Mouse (Mus musculus) limb, embryonic 12.5 days (tissue): ENCODE results near the gene Ppp1r3g. TPM values are rescaled to one million over a fixed set of nuclear protein-coding genes. Genes with fewer than 3 reads are reported as not detected.
A peak's percentile ranks its signal among the peaks of the same experiment; 100 is the strongest.
"Not testable (repeated sequence)": the region's sequence is repeated elsewhere in the genome, so short reads cannot be mapped to it uniquely, and the experiment has no call there.

Experiments used
- ATAC-seq: fragments of 200-750 bp; cut with Nextera tagmentation; 2 replicates; pipeline ENCODE4 v1.8.0; 2017; ENCODE audit warnings: low read depth, moderate TSS enrichment; ENCODE audit not compliant: insufficient number of reproducible peaks, insufficient read depth, low FRiP score, low TSS enrichment
- H3K27ac ChIP-seq: fragments of 300-500 bp; sonication (generic); 2 replicates; pipeline ENCODE4 v1.5.1; 2016; ENCODE audit warnings: mild to moderate bottlenecking, moderate library complexity
- H3K27me3 ChIP-seq: fragments of 300-500 bp; sonication (generic); 2 replicates; pipeline ENCODE4 v1.6.1; 2016; ENCODE audit warnings: mild to moderate bottlenecking, moderate library complexity
- H3K36me3 ChIP-seq: fragments of 300-500 bp; sonication (generic); 2 replicates; pipeline ENCODE4 v1.6.1; 2016; ENCODE audit warnings: mild to moderate bottlenecking, moderate library complexity
- H3K4me1 ChIP-seq: fragments of 300-500 bp; sonication (generic); replicated peaks from 2 replicates; pipeline ENCODE4 v1.6.1; 2016
- H3K4me2 ChIP-seq: fragments of 300-500 bp; sonication (generic); 2 replicates; pipeline ENCODE4 v1.6.1; 2016; ENCODE audit warnings: mild to moderate bottlenecking, moderate library complexity
- H3K4me3 ChIP-seq: fragments of 300-500 bp; sonication (generic); replicated peaks from 2 replicates; pipeline ENCODE4 v1.5.1; 2016; ENCODE audit warnings: mild to moderate bottlenecking
- H3K9ac ChIP-seq: fragments of 300-500 bp; sonication (generic); replicated peaks from 2 replicates; pipeline ENCODE4 v1.6.1; 2016; ENCODE audit warnings: mild to moderate bottlenecking, moderate library complexity
- H3K9me3 ChIP-seq: fragments of 300-500 bp; sonication (generic); 2 replicates; pipeline ENCODE4 v1.6.1; 2016; ENCODE audit warnings: mild to moderate bottlenecking, moderate library complexity
- WGBS: fragments of 180-500 bp; shearing (Covaris S2); methylation state at CpG from one replicate; pipeline ENCODE4 v1.1.7; 2016; 5-methylcytosine and 5-hydroxymethylcytosine counted together
- polyA plus RNA-seq: library from polyadenylated mRNA; unstranded; fragments of >200 nt; fragmentation: Nextera tagmentation; extraction: Ambion mirVana; gene quantifications from 2 replicates; pipeline ENCODE4 v1.2.1, GENCODE M21; 2016

Ppp1r3g gene
- polyA plus RNA-seq, 1 experiment from 2014 or later = 1.6 TPM

DNA sequence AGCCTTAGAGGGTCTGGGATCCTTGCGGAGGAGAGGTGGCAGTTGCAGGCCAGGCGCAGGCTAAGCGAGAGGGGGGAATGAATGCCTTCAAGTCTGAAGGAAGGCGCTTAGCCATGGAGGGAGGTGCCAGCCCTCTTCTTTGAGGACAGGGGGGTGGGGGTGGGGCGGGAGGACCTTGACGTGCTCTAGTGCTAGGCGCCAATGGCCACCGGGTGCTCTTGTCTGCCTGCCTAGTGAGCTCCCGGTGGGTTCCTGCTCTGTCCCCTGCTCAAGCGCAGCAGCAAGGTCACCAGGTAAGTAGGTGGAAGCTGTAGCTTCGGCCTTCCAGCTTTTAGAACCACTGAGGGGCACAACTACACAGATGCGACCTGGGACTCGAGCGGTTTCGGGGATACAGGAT lies 9.1 kb downstream of the Ppp1r3g start:
- H3K9me3 ChIP-seq = no peaks in the 10 kb centered on the region
- peak; percentile 30; the same call in 1 of the 2 replicates for ATAC-seq
- H3K4me3 ChIP-seq = peak overlapping the region; percentile 63
- no peak overlapping the region for H3K27ac ChIP-seq
- 3% methylated on average over 15 of the region's 15 CpGs for WGBS
- H3K36me3 ChIP-seq = no peaks in the 10 kb centered on the region
- H3K4me2 ChIP-seq = peak overlapping the region; percentile 96
- H3K4me1 ChIP-seq = peaks cover 13% of the 10 kb centered on the region
- peak overlapping the region; percentile 67; the same call in 1 of the 2 replicates for H3K9ac ChIP-seq
- H3K27me3 ChIP-seq = peaks cover 33% of the 10 kb centered on the region

DNA sequence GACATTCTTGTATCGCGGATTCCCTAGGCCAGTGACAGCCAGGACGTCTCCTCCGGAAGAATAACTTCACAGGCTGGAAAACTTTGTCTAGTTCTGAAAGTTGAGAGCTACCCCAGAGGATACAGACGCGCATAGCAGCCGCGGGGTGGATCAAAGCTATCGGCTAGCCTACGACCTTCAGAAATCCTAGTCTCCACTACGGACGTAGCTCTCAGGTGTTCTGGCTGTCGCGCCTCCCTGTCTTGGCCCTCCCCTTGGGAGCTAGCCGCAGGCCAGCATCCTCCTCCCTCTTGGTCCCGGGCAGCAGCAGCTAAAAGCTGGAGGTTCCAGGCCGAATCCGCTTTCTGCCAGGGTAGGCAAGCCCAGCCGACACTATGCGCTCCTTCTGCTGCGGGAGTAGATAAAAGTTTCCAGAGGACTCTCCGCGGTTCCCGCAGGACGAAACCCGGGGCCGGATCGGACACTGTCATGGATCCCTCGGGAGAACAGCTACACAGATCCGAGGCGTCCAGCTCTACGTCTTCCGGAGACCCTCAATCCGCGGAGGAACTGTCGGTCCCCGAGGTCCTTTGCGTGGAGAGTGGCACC lies 9.6 kb downstream of the Ppp1r3g start:
- Histone ChIP-seq H3K27ac (no peak overlapping the region), H3K4me1 (peaks cover 13% of the 10 kb centered on the region), H3K4me3 (peak overlapping the region; percentile 63), H3K27me3 (peaks cover 33% of the 10 kb centered on the region), H3K9ac (peak overlapping the region; percentile 67), H3K36me3 (no peaks in the 10 kb centered on the region), H3K9me3 (no peaks in the 10 kb centered on the region), H3K4me2 (peak overlapping the region; percentile 96)
- under 1% methylated on average over 38 of the region's 38 CpGs for WGBS
- peak; percentile 39; the same call in 1 of the 2 replicates for ATAC-seq

DNA sequence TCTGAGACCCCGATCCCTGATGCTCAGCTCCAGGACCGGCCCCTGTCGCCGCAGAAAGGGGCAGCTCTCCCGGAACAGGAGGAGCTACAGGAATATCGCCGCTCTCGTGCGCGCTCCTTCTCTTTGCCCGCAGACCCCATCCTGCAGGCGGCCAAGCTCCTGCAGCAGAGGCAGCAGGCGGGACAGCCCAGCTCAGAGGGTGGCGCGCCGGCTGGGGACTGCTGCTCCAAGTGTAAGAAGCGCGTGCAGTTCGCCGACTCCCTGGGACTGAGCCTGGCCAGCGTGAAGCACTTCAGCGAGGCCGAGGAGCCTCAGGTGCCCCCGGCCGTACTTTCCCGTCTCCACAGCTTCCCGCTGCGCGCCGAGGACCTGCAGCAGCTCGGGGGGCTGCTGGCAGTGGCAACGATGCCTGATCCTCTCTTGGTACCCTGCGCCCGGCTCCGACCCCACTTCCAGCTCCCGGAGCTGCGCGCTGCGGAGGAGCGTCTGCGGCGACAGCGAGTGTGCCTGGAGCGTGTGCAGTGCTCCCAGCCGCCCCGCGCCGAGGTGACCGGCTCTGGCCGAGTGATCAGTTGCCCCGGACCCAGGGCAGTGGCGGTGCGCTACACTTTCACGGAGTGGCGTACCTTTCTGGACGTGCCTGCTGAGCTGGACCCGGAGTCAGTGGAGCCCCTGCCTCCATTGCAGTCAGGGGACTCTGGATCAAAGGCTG lies 10.2 kb downstream of the Ppp1r3g start:
- Histone ChIP-seq H3K4me2 (peak overlapping the region; percentile 96), H3K4me1 (peaks cover 13% of the 10 kb centered on the region), H3K27ac (no peak overlapping the region), H3K9ac (peak overlapping the region; percentile 67), H3K27me3 (peaks cover 33% of the 10 kb centered on the region), H3K36me3 (no peaks in the 10 kb centered on the region), H3K9me3 (no peaks in the 10 kb centered on the region), H3K4me3 (peak overlapping the region; percentile 63)
- under 1% methylated on average over 57 of the region's 57 CpGs for WGBS
- peak; percentile 71 for ATAC-seq

DNA sequence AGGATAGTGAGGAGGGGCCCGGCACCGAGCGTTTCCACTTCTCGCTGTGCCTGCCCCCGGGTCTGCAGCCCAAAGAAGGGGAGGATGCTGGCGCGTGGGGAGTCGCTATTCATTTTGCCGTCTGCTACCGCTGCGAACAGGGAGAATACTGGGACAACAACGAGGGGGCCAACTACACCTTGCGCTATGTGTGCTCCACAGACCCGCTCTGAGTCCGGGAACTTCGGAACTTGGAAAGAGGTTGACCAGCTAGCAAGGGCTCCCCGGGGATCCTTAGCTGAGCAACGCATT lies 10.7 kb downstream of the Ppp1r3g start:
- no peak for ATAC-seq
- under 1% methylated on average over 18 of the region's 18 CpGs for WGBS
- H3K4me3 ChIP-seq = peak overlapping the region; percentile 63
- H3K9ac ChIP-seq = peak overlapping the region; percentile 67; the same call in 1 of the 2 replicates
- H3K4me2 ChIP-seq = peak overlapping the region; percentile 96
- H3K9me3 ChIP-seq = no peaks in the 10 kb centered on the region
- no peak overlapping the region for H3K27ac ChIP-seq
- no peaks in the 10 kb centered on the region for H3K36me3 ChIP-seq
- H3K4me1 ChIP-seq = peaks cover 13% of the 10 kb centered on the region
- peaks cover 33% of the 10 kb centered on the region for H3K27me3 ChIP-seq

- ATAC-seq = no peak
- Histone ChIP-seq H3K4me3 (peak overlapping the region; percentile 63), H3K27ac (no peak overlapping the region), H3K4me1 (peaks cover 13% of the 10 kb centered on the region), H3K4me2 (peak overlapping the region; percentile 96), H3K9me3 (no peaks in the 10 kb centered on the region), H3K36me3 (no peaks in the 10 kb centered on the region), H3K9ac (no peak overlapping the region), H3K27me3 (peaks cover 33% of the 10 kb centered on the region)
- WGBS = 26% methylated on average over 9 of the region's 9 CpGs
Observed at GRCm38 (mm10) chr13:35969829-35970228, 11.2 kb downstream of the Ppp1r3g start.

DNA sequence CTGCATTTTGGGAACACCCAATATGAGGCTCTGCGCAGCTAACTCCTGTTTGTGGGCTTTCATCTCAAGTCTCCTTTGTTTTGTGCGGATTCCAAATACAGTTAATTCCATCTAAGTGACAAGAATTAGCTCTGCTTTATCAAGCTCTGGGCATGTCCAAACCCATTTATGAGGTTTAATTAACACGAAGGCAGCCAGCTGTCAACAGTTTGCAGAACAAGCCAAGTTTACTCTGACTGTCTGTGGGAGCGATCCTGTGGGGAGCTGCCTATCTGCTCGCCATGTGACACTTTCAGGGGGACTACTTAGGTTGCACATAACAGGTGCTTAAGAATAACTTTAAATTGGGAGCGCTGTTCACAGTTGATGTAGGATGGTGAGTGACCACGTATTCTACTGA lies 18.3 kb downstream of the Ppp1r3g start:
- Histone ChIP-seq H3K4me2 (no peak overlapping the region), H3K4me1 (no peaks in the 10 kb centered on the region), H3K9ac (no peak overlapping the region), H3K9me3 (no peaks in the 10 kb centered on the region), H3K27me3 (no peaks in the 10 kb centered on the region), H3K4me3 (no peak overlapping the region), H3K27ac (no peak overlapping the region), H3K36me3 (peaks cover 24% of the 10 kb centered on the region)
- ATAC-seq = no peak
- WGBS = 91% methylated on average over 7 of the region's 7 CpGs

DNA sequence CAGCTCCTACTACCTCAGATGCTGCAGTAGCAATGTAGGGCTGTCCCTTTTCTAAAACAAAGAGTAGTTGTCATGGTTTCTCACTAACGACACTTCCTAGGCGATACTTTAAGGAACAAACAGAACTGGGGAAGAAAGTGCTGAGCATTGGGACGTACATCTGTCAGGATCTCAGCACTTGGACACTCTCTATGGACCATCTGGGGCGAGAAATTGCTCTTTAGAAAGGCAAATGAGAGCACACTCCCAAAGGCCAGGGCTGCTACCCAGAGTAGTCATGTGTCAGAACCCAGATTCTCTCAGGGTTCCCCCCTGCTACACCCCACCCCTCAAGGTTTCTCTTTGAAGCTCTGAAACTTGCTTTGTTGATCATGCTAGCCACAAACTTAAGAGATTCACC lies 21.8 kb downstream of the Ppp1r3g start:
- no peak overlapping the region for H3K9ac ChIP-seq
- no peak overlapping the region for H3K4me3 ChIP-seq

DNA sequence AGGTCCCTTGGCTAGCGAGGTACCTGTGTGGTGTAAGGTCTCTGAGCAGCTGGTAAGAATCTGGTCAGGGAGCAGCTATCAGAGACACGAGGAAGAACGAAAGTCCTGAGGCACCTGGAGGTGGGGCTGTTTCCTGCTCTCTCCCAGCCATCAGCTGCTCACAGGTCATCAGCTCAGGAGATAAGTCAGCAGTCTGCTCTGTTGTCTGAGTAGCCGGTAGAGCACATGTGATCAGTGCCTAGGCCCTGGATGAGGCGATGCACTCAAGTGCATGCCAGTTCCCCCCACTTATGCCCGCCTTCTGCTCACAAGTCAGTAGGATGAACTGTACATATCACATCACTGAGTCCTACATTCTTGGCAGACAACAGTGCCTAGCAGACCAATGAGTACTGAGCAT lies 24.3 kb downstream of the Ppp1r3g start:
- H3K4me2 ChIP-seq = no peak overlapping the region
- no peaks in the 10 kb centered on the region for H3K27me3 ChIP-seq
- H3K9ac ChIP-seq = no peak overlapping the region
- no peak overlapping the region for H3K4me3 ChIP-seq
- peaks cover 15% of the 10 kb centered on the region; the same call in 1 of the 2 replicates for H3K36me3 ChIP-seq
- WGBS = 81% methylated on average over 6 of the region's 6 CpGs
- H3K27ac ChIP-seq = no peak overlapping the region
- H3K4me1 ChIP-seq = no peaks in the 10 kb centered on the region
- no peak for ATAC-seq
- no peaks in the 10 kb centered on the region for H3K9me3 ChIP-seq

More for the DNA sequence above, 21.8 kb downstream of the Ppp1r3g start:
- Histone ChIP-seq H3K4me2 (no peak overlapping the region), H3K9me3 (no peaks in the 10 kb centered on the region), H3K27ac (no peak overlapping the region), H3K4me1 (no peaks in the 10 kb centered on the region), H3K27me3 (no peaks in the 10 kb centered on the region), H3K36me3 (peaks cover 24% of the 10 kb centered on the region)
- 73% methylated on average over 4 of the region's 4 CpGs for WGBS
- ATAC-seq = no peak

DNA sequence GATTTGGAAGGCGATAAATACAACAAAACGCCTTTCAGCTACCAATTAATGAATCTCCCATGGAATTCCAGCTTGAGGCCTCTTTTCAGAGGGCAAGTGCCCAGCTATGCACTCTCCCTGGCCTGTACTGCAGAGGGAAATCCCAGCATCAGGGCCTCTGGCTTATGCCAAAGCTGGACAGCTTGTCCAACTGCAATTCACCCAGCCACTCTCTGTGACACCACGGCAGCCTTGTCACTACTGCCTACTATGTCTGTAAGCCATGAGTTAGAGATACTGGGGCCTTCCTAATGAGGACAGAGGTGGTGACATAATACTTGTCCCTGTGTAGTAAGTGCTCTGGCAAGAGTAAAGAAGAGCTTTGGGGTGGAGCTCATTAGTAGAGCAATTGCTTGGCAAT lies 30.7 kb downstream of the Ppp1r3g start:
- no peak overlapping the region for H3K4me2 ChIP-seq
- WGBS = 47% methylated on average over 3 of the region's 3 CpGs
- H3K27me3 ChIP-seq = no peaks in the 10 kb centered on the region
- no peaks in the 10 kb centered on the region for H3K36me3 ChIP-seq
- no peak overlapping the region for H3K9ac ChIP-seq
- H3K4me3 ChIP-seq = no peak overlapping the region
- H3K9me3 ChIP-seq = no peaks in the 10 kb centered on the region
- peaks cover 8% of the 10 kb centered on the region; the same call in 1 of the 2 replicates for H3K4me1 ChIP-seq
- ATAC-seq = no peak
- H3K27ac ChIP-seq = no peak overlapping the region

- H3K9ac ChIP-seq, H3K27ac ChIP-seq, H3K36me3 ChIP-seq, H3K9me3 ChIP-seq, H3K4me3 ChIP-seq, H3K4me2 ChIP-seq, ATAC-seq, H3K27me3 ChIP-seq: not testable (repeated sequence)
- WGBS = 94% methylated on average over 21 of the region's 21 CpGs
- peaks cover 13% of the 10 kb centered on the region; the same call in 1 of the 2 replicates for H3K4me1 ChIP-seq
Observed at GRCm38 (mm10) chr13:35991185-35991584, 32.5 kb downstream of the Ppp1r3g start.

- Histone ChIP-seq H3K4me2 (no peak overlapping the region), H3K9me3 (no peaks in the 10 kb centered on the region), H3K4me3 (no peak overlapping the region), H3K27me3 (no peaks in the 10 kb centered on the region), H3K36me3 (no peaks in the 10 kb centered on the region), H3K27ac (no peak overlapping the region), H3K4me1 (peaks cover 10% of the 10 kb centered on the region; the same call in 1 of the 2 replicates), H3K9ac (no peak overlapping the region)
- WGBS = 84% methylated on average over 8 of the region's 8 CpGs
- no peak for ATAC-seq
Observed at GRCm38 (mm10) chr13:35994067-35994466, 35.4 kb downstream of the Ppp1r3g start.
